Mouse (Mus musculus) cortical plate, adult 2 months (tissue): ENCODE data around the gene Chd4.

Source experiments
- CTCF ChIP-seq: fragments of 200-500 bp; IDR thresholded peaks from 2 replicates; pipeline ENCODE4 v1.5.1; 2011; ENCODE audit warnings: mild to moderate bottlenecking, control low read depth, low read length; ENCODE audit not compliant: insufficient read depth; ENCODE audit errors: extremely low read depth
- POLR2A ChIP-seq: fragments of 200-500 bp; IDR thresholded peaks from 2 replicates; pipeline ENCODE4 v1.6.1; 2011; ENCODE audit warnings: mild to moderate bottlenecking, low read length, control low read depth; ENCODE audit not compliant: insufficient read depth; ENCODE audit errors: extremely low read depth

DNA sequence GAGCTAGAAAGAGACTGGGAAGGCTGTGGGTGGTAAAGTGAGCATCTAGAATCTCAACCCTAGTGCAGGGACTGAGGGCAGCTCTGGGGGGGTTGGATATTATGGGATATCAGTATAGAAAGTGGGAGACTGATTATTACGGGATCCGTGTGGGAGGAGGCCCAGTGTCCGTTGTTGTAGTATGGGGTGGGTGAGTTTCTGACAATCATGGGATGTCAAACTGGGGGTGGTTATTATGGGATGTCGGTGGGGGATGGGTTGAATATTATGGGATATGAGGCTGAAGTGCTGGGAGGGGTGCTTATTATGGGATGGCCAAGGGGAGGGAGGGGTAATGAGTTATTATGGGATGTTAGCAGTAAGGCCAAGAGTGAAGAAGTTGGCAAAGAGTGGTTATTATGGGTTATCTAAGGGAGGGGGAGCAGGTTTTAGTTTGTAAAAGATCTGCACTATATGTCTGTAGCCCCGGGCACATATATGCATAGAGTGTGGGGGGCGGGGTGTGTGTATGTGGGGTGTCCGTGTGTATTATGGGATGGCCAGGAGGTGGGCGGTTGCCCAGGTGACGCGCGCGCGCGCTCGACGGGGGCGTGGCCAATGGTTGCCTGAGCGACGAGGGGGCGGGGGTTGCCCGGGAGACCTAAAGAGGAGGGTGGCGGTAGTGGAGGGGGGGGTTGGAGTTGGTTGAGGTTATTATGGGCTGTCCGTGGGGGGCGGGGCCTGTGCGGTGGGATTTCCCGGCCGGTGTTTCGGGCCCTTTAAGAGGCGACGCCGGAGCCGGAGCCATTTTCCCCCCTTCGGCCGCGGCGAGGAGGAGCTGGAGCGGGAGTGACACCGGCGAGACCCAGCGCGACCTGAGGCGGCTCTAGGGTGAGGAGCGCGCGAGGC is at the start of gene Chd4:
- TF ChIP-seq CTCF (no peak), POLR2A (peak; percentile 86)
